Mouse (Mus musculus) bone marrow, adult 2 months (tissue): ENCODE results near the gene Hsf5.

Experiments used
- CTCF ChIP-seq: fragments of 200-500 bp; IDR thresholded peaks from 2 replicates; pipeline ENCODE4 v1.5.1; 2011; ENCODE audit warnings: low read length, control low read depth; ENCODE audit not compliant: control insufficient read depth, insufficient read depth
- POLR2A ChIP-seq: fragments of 200-500 bp; IDR thresholded peaks from 2 replicates; pipeline ENCODE4 v1.6.1; 2011; ENCODE audit warnings: low read depth, mild to moderate bottlenecking, control low read depth, low read length, borderline replicate concordance; ENCODE audit not compliant: control insufficient read depth

GRCm38 (mm10) chr11:87617606-87618005 is 642 bp downstream of the Hsf5 start:
- TF ChIP-seq POLR2A (no peak; the same call in 1 of the 2 replicates), CTCF (no peak)
